Mouse (Mus musculus): ENCODE measurements around the gene Cpm. TPM values are rescaled to one million over a fixed set of nuclear protein-coding genes. Genes with fewer than 3 reads are reported as not detected.

Cpm gene
- total and polyA plus RNA-seq, 3 experiments, result 0.04 to 0.31 (median 0.17) TPM

GRCm38 (mm10) chr10:117589144-117589940 lies 40.0 kb upstream of the Cpm start:
- H3K9ac ChIP-seq (ENCODE audit: insufficient read depth, low read depth), result no peak overlapping the region
- H3K4me3 ChIP-seq (replicated peaks in 1 of 3; ENCODE audit: low read depth in 2 of 3, low read length in 2 of 3, poor library complexity in 1 of 3), result no peak overlapping the region
- H3K79me2 ChIP-seq (replicated peaks; ENCODE audit: control insufficient read depth, extremely low read depth, insufficient read depth, poor library complexity, severe bottlenecking), result no peaks in the 10 kb centered on the region
- dilution Hi-C loops (cut with MboI; ENCODE audit: extremely low pct_ligation_motif_present, extremely low pct_unique_long_range_greater_than_20kb, low sequenced_read_pairs) (no loop called here), in situ Hi-C loops (cut with MboI; ENCODE audit: low pct_ligation_motif_present, low pct_unique_long_range_greater_than_20kb, low sequenced_read_pairs) (no loop called here)
- TF ChIP-seq PAX5 (IDR thresholded peaks at IDR 0.05; ENCODE audit: low read length) (no peak), E2F4 (IDR thresholded peaks at IDR 0.05; ENCODE audit: insufficient replicate concordance, low read depth, low read length) (no peak), USF1 (IDR thresholded peaks at IDR 0.05; ENCODE audit: low read depth, low read length) (no peak), ELF1 (IDR thresholded peaks at IDR 0.05; ENCODE audit: low read depth, low read length) (no peak), ZNF384 (IDR thresholded peaks at IDR 0.05; ENCODE audit: low read depth, low read length) (no peak), MAX (IDR thresholded peaks at IDR 0.05; ENCODE audit: low read length) (no peak), BHLHE40 (IDR thresholded peaks at IDR 0.05; ENCODE audit: low read depth, low read length) (no peak), MAFK (IDR thresholded peaks at IDR 0.05; ENCODE audit: insufficient replicate concordance, low read length) (no peak), HCFC1 (IDR thresholded peaks at IDR 0.05; ENCODE audit: low read depth, low read length) (no peak), TCF12 (IDR thresholded peaks at IDR 0.05; ENCODE audit: low read depth, low read length) (no peak), CHD2 (IDR thresholded peaks at IDR 0.05; ENCODE audit: low read length) (no peak), ETS1 (conservative IDR thresholded peaks at IDR 0.05; ENCODE audit: low read depth, low read length) (no peak)
- H3K9me3 ChIP-seq (replicated peaks; ENCODE audit: low read length), result peaks cover 3% of the 10 kb centered on the region
- no peak for DNase-seq (ENCODE audit: extremely low read depth)
- H3K36me3 ChIP-seq (replicated peaks in 1 of 2; ENCODE audit: control insufficient read depth in 1 of 2, insufficient read depth in 1 of 2, low read length in 1 of 2), result no peaks in the 10 kb centered on the region
- no peaks in the 10 kb centered on the region for H3K27me3 ChIP-seq (replicated peaks)
- no peak overlapping the region for H3K27ac ChIP-seq (ENCODE audit: insufficient read depth, low read depth)
- H3K4me1 ChIP-seq (ENCODE audit: control insufficient read depth in 1 of 2, insufficient read depth in 2 of 2), result no peaks in the 10 kb centered on the region
- no peak overlapping the region for H3K4me2 ChIP-seq (ENCODE audit: insufficient read depth, low read depth, poor library complexity, severe bottlenecking)

- no peak overlapping the region for H3K4me2 ChIP-seq (ENCODE audit: insufficient read depth, low read depth, poor library complexity, severe bottlenecking)
- no peaks in the 10 kb centered on the region for H3K36me3 ChIP-seq (replicated peaks in 1 of 2; ENCODE audit: control insufficient read depth in 1 of 2, insufficient read depth in 1 of 2, low read length in 1 of 2)
- dilution Hi-C loops (cut with MboI; ENCODE audit: extremely low pct_ligation_motif_present, extremely low pct_unique_long_range_greater_than_20kb, low sequenced_read_pairs), result no loop called here
- TF ChIP-seq POLR2A (IDR thresholded peaks at IDR 0.05; ENCODE audit: low read depth, low read length), result no peak
- TF ChIP-seq MAFK (IDR thresholded peaks at IDR 0.05; ENCODE audit: insufficient replicate concordance, low read length), result no peak
- TF ChIP-seq MXI1 (IDR thresholded peaks at IDR 0.05; ENCODE audit: low read depth, low read length), result no peak
- no peak overlapping the region for H3K4me3 ChIP-seq (replicated peaks in 1 of 3; ENCODE audit: low read depth in 2 of 3, low read length in 2 of 3, poor library complexity in 1 of 3)
- no peak overlapping the region for H3K9ac ChIP-seq (ENCODE audit: insufficient read depth, low read depth)
- H3K4me1 ChIP-seq (ENCODE audit: control insufficient read depth in 1 of 2, insufficient read depth in 2 of 2), result peaks cover 0 to 9% of the 10 kb centered on the region in 2 experiments; a peak in 2 of 4 replicates
- no peaks in the 10 kb centered on the region for H3K9me3 ChIP-seq (replicated peaks; ENCODE audit: low read length)
- no peaks in the 10 kb centered on the region for H3K79me2 ChIP-seq (replicated peaks; ENCODE audit: control insufficient read depth, extremely low read depth, insufficient read depth, poor library complexity, severe bottlenecking)
- in situ Hi-C loops (cut with MboI; ENCODE audit: low pct_ligation_motif_present, low pct_unique_long_range_greater_than_20kb, low sequenced_read_pairs), result no loop called here
- no peak for DNase-seq (ENCODE audit: extremely low read depth)
- no peaks in the 10 kb centered on the region for H3K27me3 ChIP-seq (replicated peaks)
- H3K27ac ChIP-seq (ENCODE audit: insufficient read depth, low read depth), result no peak overlapping the region
Measured at GRCm38 (mm10) chr10:117590331-117591301, 38.7 kb upstream of the Cpm start.
